Mouse (Mus musculus) neural tube, embryonic 14.5 days (tissue): ENCODE data around the gene 1700001K19Rik. TPM values are rescaled to one million over a fixed set of nuclear protein-coding genes. Genes with fewer than 3 reads are reported as not detected.

Experiments
- ATAC-seq: fragments of 200-750 bp; cut with Nextera tagmentation; 2 replicates; pipeline ENCODE4 v1.8.0; 2017; ENCODE audit warnings: low read depth, mild to moderate bottlenecking, moderate TSS enrichment, moderate library complexity
- H3K27ac ChIP-seq: fragments of 300-500 bp; sonication (generic); 2 replicates; pipeline ENCODE4 v1.5.1; 2014; ENCODE audit warnings: low read depth, mild to moderate bottlenecking, control low read depth, low read length, moderate library complexity, mixed read lengths
- H3K27me3 ChIP-seq: fragments of 300-500 bp; sonication (generic); 2 replicates; pipeline ENCODE4 v1.6.1; 2014; ENCODE audit warnings: low read length; ENCODE audit not compliant: control insufficient read depth, insufficient read depth
- H3K36me3 ChIP-seq: fragments of 300-500 bp; sonication (generic); 2 replicates; pipeline ENCODE4 v1.6.1; 2014; ENCODE audit warnings: low read length, mixed read lengths; ENCODE audit not compliant: control insufficient read depth, insufficient read depth
- H3K4me1 ChIP-seq: fragments of 300-500 bp; sonication (generic); 2 replicates; pipeline ENCODE4 v1.6.1; 2014; ENCODE audit warnings: low read length; ENCODE audit not compliant: control insufficient read depth, insufficient read depth
- H3K4me2 ChIP-seq: fragments of 300-500 bp; sonication (generic); 2 replicates; pipeline ENCODE4 v1.6.1; 2014; ENCODE audit warnings: mild to moderate bottlenecking, low read depth, low read length, control low read depth
- H3K4me3 ChIP-seq: fragments of 300-500 bp; sonication (generic); 2 replicates; pipeline ENCODE4 v1.5.1; 2014; ENCODE audit warnings: low read depth, low read length, control low read depth, mixed read lengths
- H3K9ac ChIP-seq: fragments of 300-500 bp; sonication (generic); replicated peaks from 2 replicates; pipeline ENCODE4 v1.6.1; 2014; ENCODE audit warnings: low read depth, mild to moderate bottlenecking, control low read depth, low read length, mixed read lengths
- H3K9me3 ChIP-seq: fragments of 300-500 bp; sonication (generic); 2 replicates; pipeline ENCODE4 v1.6.1; 2016; ENCODE audit warnings: low read length; ENCODE audit not compliant: control insufficient read depth
- WGBS: fragments of 180-500 bp; shearing (Covaris S2); extraction: QIAGEN DNeasy Blood & Tissue Kit; methylation state at CpG from one replicate; pipeline ENCODE4 v1.1.7; 2014; 5-methylcytosine and 5-hydroxymethylcytosine counted together
- polyA plus RNA-seq: library from polyadenylated mRNA; unstranded; fragments of >200 nt; fragmentation: Nextera tagmentation; extraction: Ambion mirVana; gene quantifications from 2 replicates; pipeline ENCODE4 v1.2.1, GENCODE M21; 2014

The 1700001K19Rik gene
- polyA plus RNA-seq: 0.28 and 0.44 TPM in 2 replicates

DNA sequence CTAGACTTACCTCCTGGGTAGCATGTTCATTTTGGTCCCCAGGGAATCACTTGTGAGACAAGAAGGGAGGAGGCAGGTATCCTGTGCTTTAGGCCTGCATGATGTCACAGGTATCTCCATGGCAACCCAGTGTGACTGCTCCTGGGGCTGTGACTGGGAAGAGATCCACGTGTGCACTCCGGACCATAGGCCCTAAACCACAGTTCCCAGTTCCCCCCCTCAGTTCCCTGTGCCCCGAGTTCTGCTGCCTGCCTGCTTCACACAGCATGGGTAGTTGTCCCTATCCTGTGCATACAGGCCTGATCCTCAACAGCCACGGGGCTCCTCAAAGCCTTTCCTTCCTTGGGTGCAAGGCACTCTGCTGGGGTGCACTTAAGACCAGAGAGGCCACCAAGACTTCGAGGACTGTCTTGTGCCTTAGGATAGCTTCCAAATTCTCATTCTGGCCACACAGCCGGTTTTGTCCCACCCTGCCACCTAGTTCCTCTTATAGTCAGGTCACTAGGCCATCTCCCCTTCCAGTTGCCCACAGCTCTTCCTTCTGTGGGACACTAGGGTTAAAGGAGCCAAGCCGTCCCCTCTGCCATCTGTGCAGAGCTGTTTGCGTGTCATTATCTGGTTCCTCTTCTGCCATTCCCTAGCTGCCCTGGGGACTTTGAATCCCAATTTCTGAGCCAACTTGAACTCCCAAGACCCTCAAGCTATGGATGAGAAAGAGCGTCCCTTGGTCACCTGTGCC lies at the start of gene 1700001K19Rik:
1700001K19Rik (minus strand) TSS at position 59 of the 739 bp plus-strand sequence.
- ATAC-seq: no peak
- H3K27me3 ChIP-seq: no peaks in the 10 kb centered on the region
- no peak within 1 kb of the TSS for H3K27ac ChIP-seq
- H3K4me3 ChIP-seq: no peak within 1 kb of the TSS
- WGBS: 77% methylated on average over 9 of the region's 9 CpGs
- no peak within 1 kb of the TSS for H3K4me2 ChIP-seq
- no peaks in the 10 kb centered on the region for H3K4me1 ChIP-seq
- H3K36me3 ChIP-seq: no peaks in the 10 kb centered on the region
- 0 out of 2 replicates have a peak within 1 kb of the TSS, but pooled peaks have one; percentile 5 for H3K9ac ChIP-seq
- H3K9me3 ChIP-seq: no peaks in the 10 kb centered on the region

DNA sequence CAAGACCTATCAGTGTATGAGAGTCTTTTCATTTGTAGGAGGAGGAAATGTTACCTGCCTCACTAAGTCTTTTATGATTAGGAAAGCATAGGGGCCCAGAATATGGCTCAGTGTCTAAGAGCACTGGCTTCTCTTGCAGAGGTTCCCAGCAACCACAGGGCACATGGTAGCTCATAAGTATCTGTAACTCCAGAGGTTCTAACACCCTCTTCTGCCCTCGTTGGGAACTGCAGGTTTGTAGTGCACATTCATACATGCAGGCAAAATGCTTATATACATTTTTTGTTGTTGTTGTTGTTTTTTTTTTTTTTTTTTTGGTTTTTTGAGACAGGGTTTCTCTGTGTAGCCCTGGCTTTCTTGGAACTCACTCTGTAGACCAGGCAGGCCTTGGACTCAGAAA lies 44.0 kb upstream of the 1700001K19Rik start:
- H3K27ac ChIP-seq: no peak overlapping the region
- H3K9ac ChIP-seq: no peak overlapping the region
- ATAC-seq: no peak
- no peaks in the 10 kb centered on the region for H3K36me3 ChIP-seq
- H3K27me3 ChIP-seq: no peaks in the 10 kb centered on the region
- no peak overlapping the region for H3K4me2 ChIP-seq
- WGBS: 69% methylated on average over 1 of the region's 1 CpGs
- H3K9me3 ChIP-seq: no peaks in the 10 kb centered on the region
- no peaks in the 10 kb centered on the region for H3K4me1 ChIP-seq
- H3K4me3 ChIP-seq: no peak overlapping the region

DNA sequence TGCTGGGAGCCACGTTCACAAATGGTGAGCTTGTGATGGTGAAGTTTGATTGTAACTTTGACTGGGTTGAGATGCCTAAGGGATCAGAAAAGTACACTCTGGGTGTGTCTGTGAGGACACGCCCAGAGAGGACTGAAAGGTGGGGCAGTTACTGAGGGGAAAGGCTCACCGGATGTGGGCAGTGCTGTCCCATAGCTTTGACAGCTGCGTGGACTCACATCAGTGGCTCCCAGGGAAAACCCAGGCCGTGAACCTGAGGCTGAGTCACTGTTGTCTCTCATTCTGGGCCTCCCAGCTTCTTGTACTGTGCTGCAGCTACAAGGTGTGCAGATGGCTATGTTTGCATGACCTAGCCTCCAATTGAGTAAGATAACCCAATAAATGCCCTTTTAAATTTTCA lies 43.1 kb upstream of the 1700001K19Rik start:
- WGBS: 87% methylated on average over 5 of the region's 5 CpGs
- Histone ChIP-seq H3K4me2 (no peak overlapping the region), H3K9ac (no peak overlapping the region), H3K27me3 (no peaks in the 10 kb centered on the region), H3K4me3 (no peak overlapping the region), H3K4me1 (no peaks in the 10 kb centered on the region), H3K9me3 (no peaks in the 10 kb centered on the region), H3K36me3 (no peaks in the 10 kb centered on the region), H3K27ac (no peak overlapping the region)
- ATAC-seq: no peak

DNA sequence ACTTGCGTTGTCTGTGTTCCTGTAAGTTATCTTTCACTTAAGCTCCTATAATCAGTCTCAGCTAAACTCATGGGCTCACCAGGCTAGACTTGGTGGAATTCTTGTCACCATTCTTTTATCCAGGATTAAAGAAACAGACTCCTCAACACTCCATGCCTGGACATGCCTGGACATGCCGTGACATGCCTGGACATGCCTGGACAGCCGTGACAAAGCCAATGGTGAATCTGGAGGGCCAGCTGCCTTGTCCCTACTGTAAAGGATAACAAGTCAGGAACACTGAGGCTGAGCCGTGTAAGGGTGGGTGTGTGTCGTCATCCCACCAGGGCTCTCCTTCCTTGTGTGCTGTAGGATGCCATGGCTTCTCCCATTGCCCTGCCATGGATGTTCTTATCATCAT lies 42.6 kb upstream of the 1700001K19Rik start:
- Histone ChIP-seq H3K9me3 (no peaks in the 10 kb centered on the region), H3K4me3 (no peak overlapping the region), H3K27ac (no peak overlapping the region), H3K36me3 (no peaks in the 10 kb centered on the region), H3K4me1 (no peaks in the 10 kb centered on the region), H3K9ac (no peak overlapping the region), H3K27me3 (no peaks in the 10 kb centered on the region), H3K4me2 (no peak overlapping the region)
- WGBS: 96% methylated on average over 5 of the region's 5 CpGs
- no peak for ATAC-seq

DNA sequence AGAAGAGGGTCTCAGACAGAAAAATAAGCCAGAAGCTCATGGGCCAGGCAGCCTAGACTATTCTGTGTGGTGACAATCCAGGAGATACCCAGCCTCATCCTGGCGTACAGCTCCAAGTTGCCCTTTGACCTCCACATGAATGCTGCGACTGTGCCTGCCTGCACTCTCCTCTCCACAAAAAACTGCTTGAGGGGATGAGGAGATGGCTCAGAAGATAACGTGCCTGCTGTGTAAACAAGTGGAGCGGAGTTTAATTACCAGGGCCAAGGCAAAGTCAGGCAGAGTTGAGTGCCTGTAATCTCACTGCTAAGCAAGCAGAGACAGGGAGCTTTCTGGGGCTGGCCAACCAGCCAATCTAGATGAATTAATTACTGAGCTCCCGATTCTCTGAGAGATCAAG lies 33.6 kb upstream of the 1700001K19Rik start:
- 30% methylated on average over 5 of the region's 5 CpGs for WGBS
- Histone ChIP-seq H3K27ac (no peak overlapping the region), H3K4me2 (no peak overlapping the region), H3K9ac (no peak overlapping the region), H3K27me3 (no peaks in the 10 kb centered on the region), H3K4me3 (no peak overlapping the region), H3K36me3 (no peaks in the 10 kb centered on the region), H3K9me3 (no peaks in the 10 kb centered on the region), H3K4me1 (no peaks in the 10 kb centered on the region)
- ATAC-seq: no peak

DNA sequence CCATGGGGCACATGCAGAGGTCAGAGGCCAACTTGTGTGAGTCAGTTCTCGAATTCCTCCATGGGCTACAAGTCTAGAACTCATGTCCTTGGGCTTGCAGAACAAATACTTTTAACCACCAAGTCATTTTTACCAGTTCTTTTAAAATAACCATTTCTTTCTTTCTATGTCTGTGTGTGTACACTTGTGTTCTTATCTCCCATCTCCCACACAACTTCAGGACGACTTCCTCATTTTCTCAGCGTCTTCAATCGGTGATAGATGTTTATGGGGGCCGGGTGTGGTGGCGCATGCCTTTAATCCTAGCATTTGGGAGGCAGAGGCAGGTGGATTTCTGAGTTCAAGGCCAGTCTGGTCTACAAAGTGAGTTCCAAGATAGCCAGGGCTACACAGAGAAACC lies 31.8 kb upstream of the 1700001K19Rik start:
- H3K36me3 ChIP-seq: no peaks in the 10 kb centered on the region

DNA sequence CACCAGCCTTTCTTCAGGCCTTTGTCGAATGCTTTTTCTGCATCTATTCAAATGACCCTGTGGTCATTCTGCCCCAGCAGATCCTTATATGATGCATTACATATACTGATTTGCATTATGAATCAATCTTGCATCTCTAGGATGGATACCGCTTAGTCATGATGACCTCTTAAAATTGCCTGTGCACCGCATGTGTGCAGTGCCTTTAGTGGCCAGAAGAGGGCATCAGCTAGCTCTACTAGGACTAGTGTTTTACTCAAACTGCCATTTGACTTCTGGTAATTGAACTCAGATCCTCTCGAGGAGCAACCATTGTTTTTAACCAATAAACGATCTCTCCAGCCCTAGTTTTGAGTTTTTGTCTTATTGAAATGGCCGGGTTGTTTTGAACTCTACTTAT lies 31.4 kb upstream of the 1700001K19Rik start:
- Histone ChIP-seq H3K36me3 (no peaks in the 10 kb centered on the region), H3K9me3 (no peaks in the 10 kb centered on the region), H3K4me2 (no peak overlapping the region), H3K4me3 (no peak overlapping the region), H3K4me1 (no peaks in the 10 kb centered on the region), H3K27ac (no peak overlapping the region), H3K27me3 (no peaks in the 10 kb centered on the region), H3K9ac (no peak overlapping the region)
- WGBS: 97% methylated on average over 6 of the region's 6 CpGs
- no peak for ATAC-seq

More for the DNA sequence above, 31.8 kb upstream of the 1700001K19Rik start:
- no peak overlapping the region for H3K4me2 ChIP-seq
- H3K4me3 ChIP-seq: no peak overlapping the region
- no peak overlapping the region for H3K27ac ChIP-seq
- no peak for ATAC-seq
- H3K9me3 ChIP-seq: no peaks in the 10 kb centered on the region
- no peak overlapping the region for H3K9ac ChIP-seq
- 95% methylated on average over 6 of the region's 6 CpGs for WGBS
- H3K4me1 ChIP-seq: no peaks in the 10 kb centered on the region
- no peaks in the 10 kb centered on the region for H3K27me3 ChIP-seq

DNA sequence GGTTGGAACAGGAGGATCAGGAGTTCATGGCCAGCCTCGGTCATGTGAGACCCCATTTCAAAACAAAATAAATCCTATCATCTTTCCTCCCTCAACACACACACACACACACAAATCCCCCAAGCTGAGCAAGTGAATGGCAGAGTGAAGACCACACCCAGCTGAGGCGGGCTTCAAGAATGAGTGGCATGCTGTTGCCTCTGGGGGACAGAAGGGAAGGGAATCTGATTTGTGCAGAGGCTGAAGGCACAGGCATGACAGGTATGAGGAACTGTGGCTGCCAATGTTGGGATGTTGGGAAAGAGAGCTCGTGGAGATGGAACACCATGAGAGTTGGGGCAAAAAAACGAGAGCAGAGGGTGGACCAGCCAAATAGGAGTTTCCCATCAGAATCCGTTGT lies 28.9 kb upstream of the 1700001K19Rik start:
- Histone ChIP-seq H3K27ac (no peak overlapping the region), H3K9ac (no peak overlapping the region), H3K9me3 (no peaks in the 10 kb centered on the region), H3K4me1 (no peaks in the 10 kb centered on the region), H3K4me3 (no peak overlapping the region), H3K4me2 (no peak overlapping the region), H3K36me3 (no peaks in the 10 kb centered on the region), H3K27me3 (no peaks in the 10 kb centered on the region)
- 75% methylated on average over 5 of the region's 5 CpGs for WGBS
- no peak for ATAC-seq

DNA sequence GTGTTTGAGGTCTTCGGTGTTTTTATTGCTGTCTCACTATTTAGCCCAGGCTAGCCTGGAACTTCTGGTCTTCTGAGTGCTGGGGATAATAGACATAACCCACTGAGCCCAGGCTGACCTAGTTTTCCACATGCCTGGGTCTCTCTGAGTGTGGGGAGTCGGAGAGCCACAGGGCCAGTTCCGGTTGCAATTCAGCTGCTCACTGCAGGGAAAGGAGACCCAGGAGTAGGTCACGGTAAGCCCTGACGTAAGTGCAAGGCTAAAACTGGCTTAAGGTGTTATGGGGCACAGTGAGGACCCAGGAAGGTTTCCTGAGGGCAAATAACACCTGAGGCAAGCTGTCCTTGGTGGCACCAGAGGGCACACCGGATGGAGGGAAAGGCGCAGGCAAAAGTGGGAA lies 25.0 kb upstream of the 1700001K19Rik start:
- Histone ChIP-seq H3K9me3 (no peaks in the 10 kb centered on the region), H3K4me1 (no peaks in the 10 kb centered on the region), H3K4me2 (no peak overlapping the region), H3K27me3 (no peaks in the 10 kb centered on the region), H3K36me3 (no peaks in the 10 kb centered on the region), H3K4me3 (no peak overlapping the region), H3K27ac (no peak overlapping the region), H3K9ac (no peak overlapping the region)
- WGBS: 90% methylated on average over 7 of the region's 7 CpGs
- no peak for ATAC-seq
